Mouse (Mus musculus) olfactory bulb, adult 2 months (tissue): Measurements from ENCODE around the gene Ccdc85c.
A peak's percentile ranks its signal among the peaks of the same experiment; 100 is the strongest.

Experiments
- CTCF ChIP-seq: fragments of 200-500 bp; IDR thresholded peaks from 2 replicates; pipeline ENCODE4 v1.5.1; 2012; ENCODE audit warnings: low read depth, mild to moderate bottlenecking, low read length, moderate library complexity; ENCODE audit not compliant: insufficient read depth
- POLR2A ChIP-seq: fragments of 200-500 bp; IDR thresholded peaks from 2 replicates; pipeline ENCODE4 v1.6.1; 2012; ENCODE audit warnings: mild to moderate bottlenecking, low read depth, low read length, moderate library complexity; ENCODE audit not compliant: insufficient read depth

DNA sequence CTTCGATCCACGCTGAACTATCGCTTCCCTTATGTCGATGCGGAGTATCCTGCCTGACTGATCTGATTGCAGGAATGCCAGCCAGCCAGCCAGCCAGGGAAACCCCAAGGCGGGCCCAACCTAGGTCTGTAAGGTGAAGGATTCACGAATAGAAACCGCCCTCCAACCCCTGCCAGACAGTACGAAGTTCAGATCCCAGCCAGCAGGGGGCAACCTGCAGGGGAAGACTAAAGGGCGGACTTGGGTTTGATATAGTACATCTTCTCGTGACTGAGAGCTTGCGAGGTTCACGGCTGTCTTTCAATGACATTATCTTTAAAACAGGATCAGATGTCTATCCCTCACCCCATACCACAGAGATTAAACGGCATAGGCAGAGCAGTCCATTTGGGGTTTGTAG, 32.3 kb upstream of the Ccdc85c start:
- TF ChIP-seq CTCF (peak; percentile 57; the same call in 1 of the 2 replicates), POLR2A (no peak)
